Mouse (Mus musculus): ENCODE measurements around the gene Khdc3. TPM values are rescaled to one million over a fixed set of nuclear protein-coding genes. Genes with fewer than 3 reads are reported as not detected.
A peak's percentile ranks its signal among the peaks of the same experiment; 100 is the strongest.

Khdc3 gene
- total and polyA plus RNA-seq, 2 experiments from 2014 or later = 0.08 TPM; not detected in 1

DNA sequence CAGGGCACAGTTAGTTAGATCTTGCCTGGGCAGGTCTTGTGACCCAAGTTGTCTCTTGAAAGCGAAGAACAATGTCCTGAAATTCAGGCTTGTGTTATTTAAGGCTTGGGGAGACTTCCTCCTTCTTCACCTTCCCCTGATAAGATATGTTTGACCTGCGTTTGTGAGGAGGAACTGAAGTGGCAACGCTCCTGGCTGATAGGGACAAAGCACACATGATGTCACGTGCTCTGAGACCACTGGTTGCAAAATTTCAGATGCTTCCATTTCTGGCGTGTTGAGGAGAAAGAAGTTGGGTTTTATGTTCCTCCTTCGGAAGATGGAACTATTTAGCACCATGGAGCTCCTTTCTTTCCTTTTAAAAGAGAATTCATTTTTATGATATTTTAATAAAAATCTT, 15.8 kb upstream of the Khdc3 start:
- H3K4me3 ChIP-seq (ENCODE audit: low read depth, low read length) = no peak overlapping the region
- no peak for ATAC-seq
- no peak for DNase-seq
- H3K9me3 ChIP-seq (ENCODE audit: low read length) = no peaks in the 10 kb centered on the region
- H3K27me3 ChIP-seq (ENCODE audit: insufficient read depth, low read length) = no peaks in the 10 kb centered on the region
- H3K9ac ChIP-seq = no peak overlapping the region
- no peak overlapping the region for H3K27ac ChIP-seq (ENCODE audit: low read depth, low read length)
- TF ChIP-seq CTCF (IDR thresholded peaks at IDR 0.05; ENCODE audit: low read depth) = no peak
- no peak overlapping the region for H3K4me2 ChIP-seq (ENCODE audit: low read depth)
- H3K4me1 ChIP-seq (ENCODE audit: insufficient read depth) = no peaks in the 10 kb centered on the region
- H3K36me3 ChIP-seq (ENCODE audit: insufficient read depth) = no peaks in the 10 kb centered on the region
- 86% methylated on average over 6 of the region's 6 CpGs for WGBS

DNA sequence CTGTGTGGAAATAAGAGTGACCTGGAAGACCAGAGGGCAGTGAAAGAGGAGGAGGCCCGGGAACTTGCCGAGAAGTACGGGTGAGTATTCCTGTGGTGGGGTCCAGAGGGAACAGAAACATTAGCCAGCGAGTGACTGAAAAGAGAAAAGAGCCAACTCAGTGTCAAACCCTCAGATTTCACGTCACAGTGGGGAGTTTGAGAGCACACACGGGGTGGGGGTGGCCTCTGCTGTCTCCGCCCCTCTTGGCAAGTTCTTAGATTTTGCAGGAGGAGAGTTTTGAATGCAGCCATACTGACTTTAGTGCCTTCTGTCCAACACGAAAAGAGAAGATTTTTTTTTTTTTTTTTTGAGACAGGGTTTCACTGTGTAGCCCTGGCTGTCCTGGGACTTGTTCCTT, 14.5 kb upstream of the Khdc3 start:
- Histone ChIP-seq H3K36me3 (ENCODE audit: insufficient read depth) (no peaks in the 10 kb centered on the region), H3K4me3 (ENCODE audit: low read depth, low read length) (no peak overlapping the region), H3K4me1 (ENCODE audit: insufficient read depth) (no peaks in the 10 kb centered on the region), H3K9ac (no peak overlapping the region), H3K9me3 (ENCODE audit: low read length) (no peaks in the 10 kb centered on the region), H3K27ac (ENCODE audit: low read depth, low read length) (no peak overlapping the region), H3K27me3 (ENCODE audit: insufficient read depth, low read length) (no peaks in the 10 kb centered on the region), H3K4me2 (ENCODE audit: low read depth) (no peak overlapping the region)
- no peak for TF ChIP-seq CTCF (IDR thresholded peaks at IDR 0.05; ENCODE audit: low read depth)
- WGBS = 63% methylated on average over 8 of the region's 8 CpGs
- DNase-seq = no peak
- no peak for ATAC-seq

DNA sequence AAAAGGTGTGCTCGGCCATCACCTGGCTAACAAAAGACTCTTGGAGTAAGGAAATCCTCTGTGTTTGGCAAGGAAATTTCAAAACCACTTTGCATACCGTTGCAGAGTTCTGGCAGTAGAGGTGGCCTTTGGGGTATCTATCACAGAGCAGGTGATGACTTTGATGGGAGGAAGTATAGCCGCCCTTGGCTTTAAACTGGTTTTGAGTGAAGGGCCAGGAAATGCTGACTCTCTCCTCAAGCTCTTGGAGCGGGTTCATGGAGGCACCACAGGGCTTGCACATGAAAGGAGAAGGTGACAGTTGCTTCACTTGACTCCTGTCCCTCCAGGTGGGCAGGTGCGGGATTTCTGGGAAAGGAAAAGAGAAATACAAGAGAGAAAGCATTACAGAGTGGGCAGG, 14.1 kb upstream of the Khdc3 start:
- H3K9ac ChIP-seq = no peak overlapping the region

DNA sequence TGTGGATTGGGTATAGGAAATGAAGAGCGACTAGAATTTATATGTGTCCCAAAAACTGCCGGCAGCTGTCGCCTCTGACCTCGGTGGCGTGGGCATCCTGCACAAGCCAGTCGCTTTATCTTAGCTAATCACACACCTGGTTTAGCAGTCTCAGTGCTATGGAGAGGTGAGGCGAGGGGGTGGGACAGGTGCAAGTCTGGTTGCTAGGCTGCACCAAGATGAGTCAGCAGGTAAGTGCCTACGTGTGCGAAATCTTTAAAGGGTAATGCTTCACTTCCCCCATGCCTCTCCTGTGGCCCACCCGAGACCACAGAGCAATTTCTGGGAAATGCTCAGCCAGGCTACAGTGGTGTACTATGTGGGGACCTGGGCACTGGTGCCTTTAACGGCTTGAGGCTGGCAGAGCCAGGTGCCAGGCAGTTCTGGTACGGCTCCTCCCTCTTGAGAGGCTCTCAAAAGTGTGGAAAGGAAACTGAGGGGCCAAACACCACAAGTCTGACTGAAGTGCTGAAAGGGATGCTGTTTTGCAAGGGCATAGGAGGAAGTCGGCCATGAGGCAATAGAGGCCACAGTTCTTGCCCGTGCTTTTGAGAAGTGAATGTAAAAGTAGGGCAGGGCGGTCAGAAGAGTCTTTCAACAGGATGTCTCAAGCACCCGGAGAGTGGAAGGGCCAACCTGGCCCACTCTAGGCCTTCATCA, 12.3 kb upstream of the Khdc3 start:
- Histone ChIP-seq H3K27me3 (ENCODE audit: insufficient read depth, low read length) (no peaks in the 10 kb centered on the region), H3K4me2 (ENCODE audit: low read depth) (no peak overlapping the region), H3K27ac (ENCODE audit: low read depth, low read length) (no peak overlapping the region), H3K9me3 (ENCODE audit: low read length) (no peaks in the 10 kb centered on the region), H3K4me3 (ENCODE audit: low read depth, low read length) (no peak overlapping the region), H3K4me1 (ENCODE audit: insufficient read depth) (no peaks in the 10 kb centered on the region), H3K9ac (no peak overlapping the region), H3K36me3 (ENCODE audit: insufficient read depth) (no peaks in the 10 kb centered on the region)
- TF ChIP-seq CTCF (IDR thresholded peaks at IDR 0.05; ENCODE audit: low read depth) = no peak
- WGBS = 80% methylated on average over 16 of the region's 16 CpGs
- 0 out of 2 replicates have a peak, but pooled peaks have one; percentile 14 for ATAC-seq
- DNase-seq = no peak

More for the DNA sequence above, 14.1 kb upstream of the Khdc3 start:
- no peak overlapping the region for H3K27ac ChIP-seq (ENCODE audit: low read depth, low read length)
- no peak for ATAC-seq
- 79% methylated on average over 5 of the region's 5 CpGs for WGBS
- H3K4me1 ChIP-seq (ENCODE audit: insufficient read depth) = no peaks in the 10 kb centered on the region
- no peak overlapping the region for H3K4me2 ChIP-seq (ENCODE audit: low read depth)
- H3K27me3 ChIP-seq (ENCODE audit: insufficient read depth, low read length) = no peaks in the 10 kb centered on the region
- no peak overlapping the region for H3K4me3 ChIP-seq (ENCODE audit: low read depth, low read length)
- H3K9me3 ChIP-seq (ENCODE audit: low read length) = no peaks in the 10 kb centered on the region
- DNase-seq = no peak
- TF ChIP-seq CTCF (IDR thresholded peaks at IDR 0.05; ENCODE audit: low read depth) = no peak
- no peaks in the 10 kb centered on the region for H3K36me3 ChIP-seq (ENCODE audit: insufficient read depth)

- Histone ChIP-seq H3K27ac (ENCODE audit: low read depth, low read length) (no peak overlapping the region), H3K4me3 (ENCODE audit: low read depth, low read length) (no peak overlapping the region), H3K27me3 (ENCODE audit: insufficient read depth, low read length) (no peaks in the 10 kb centered on the region), H3K9me3 (ENCODE audit: low read length) (no peaks in the 10 kb centered on the region), H3K36me3 (ENCODE audit: insufficient read depth) (no peaks in the 10 kb centered on the region), H3K9ac (no peak overlapping the region), H3K4me1 (ENCODE audit: insufficient read depth) (no peaks in the 10 kb centered on the region), H3K4me2 (ENCODE audit: low read depth) (no peak overlapping the region)
- DNase-seq (no peak), ATAC-seq (no peak)
- WGBS = 78% methylated on average over 10 of the region's 10 CpGs
- no peak for TF ChIP-seq CTCF (IDR thresholded peaks at IDR 0.05; ENCODE audit: low read depth)
Observed at GRCm38 (mm10) chr9:73090121-73090520, 11.5 kb upstream of the Khdc3 start.

DNA sequence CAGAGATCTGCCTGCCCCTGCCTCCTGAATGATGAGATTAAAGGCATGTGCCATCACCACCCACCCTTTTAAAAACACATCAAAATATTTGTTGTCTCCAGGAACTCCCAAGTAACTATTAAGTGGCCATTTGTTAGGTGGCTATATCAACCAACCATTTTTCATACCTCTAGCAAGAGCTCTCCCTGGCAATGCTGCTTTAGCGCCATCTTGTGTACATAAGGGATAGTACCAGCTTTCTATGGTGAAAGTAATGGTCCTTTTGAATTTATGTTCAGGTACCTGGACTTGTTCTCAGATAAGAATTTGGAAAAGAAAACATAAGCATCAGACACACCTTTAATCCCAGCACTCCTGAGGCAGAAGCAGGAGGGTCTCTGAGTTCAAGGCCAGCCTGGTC, 9.9 kb upstream of the Khdc3 start:
- Histone ChIP-seq H3K4me1 (ENCODE audit: insufficient read depth) (no peaks in the 10 kb centered on the region), H3K4me2 (ENCODE audit: low read depth) (no peak overlapping the region), H3K27me3 (ENCODE audit: insufficient read depth, low read length) (no peaks in the 10 kb centered on the region), H3K27ac (ENCODE audit: low read depth, low read length) (no peak overlapping the region), H3K4me3 (ENCODE audit: low read depth, low read length) (no peak overlapping the region), H3K9ac (no peak overlapping the region), H3K36me3 (ENCODE audit: insufficient read depth) (no peaks in the 10 kb centered on the region), H3K9me3 (ENCODE audit: low read length) (no peaks in the 10 kb centered on the region)
- WGBS = 0% methylated on average over 1 of the region's 1 CpGs
- peak; percentile 76 for DNase-seq
- ATAC-seq = peak; percentile 66
- TF ChIP-seq CTCF (IDR thresholded peaks at IDR 0.05; ENCODE audit: low read depth) = peak; percentile 94

- Histone ChIP-seq H3K4me2 (ENCODE audit: low read depth) (peak overlapping the region; percentile 28), H3K4me1 (ENCODE audit: insufficient read depth) (no peaks in the 10 kb centered on the region), H3K27me3 (ENCODE audit: insufficient read depth, low read length) (no peaks in the 10 kb centered on the region), H3K9me3 (ENCODE audit: low read length) (no peaks in the 10 kb centered on the region), H3K36me3 (ENCODE audit: insufficient read depth) (no peaks in the 10 kb centered on the region), H3K9ac (no peak overlapping the region), H3K27ac (ENCODE audit: low read depth, low read length) (no peak overlapping the region), H3K4me3 (ENCODE audit: low read depth, low read length) (no peak overlapping the region)
- TF ChIP-seq CTCF (IDR thresholded peaks at IDR 0.05; ENCODE audit: low read depth) = no peak
- 30% methylated on average over 17 of the region's 17 CpGs for WGBS
- ATAC-seq (peak; percentile 92), DNase-seq (peak; percentile 59)
Observed at GRCm38 (mm10) chr9:73094580-73094979, 7.1 kb upstream of the Khdc3 start.
